Mouse (Mus musculus): Measurements from ENCODE around the gene Chrna3.

GRCm38 (mm10) chr9:54995645-54996044 lies 30.7 kb downstream of the Chrna3 start:
- TF ChIP-seq EP300 (optimal IDR thresholded peaks at IDR 0.05) (no peak), CTCF (IDR thresholded peaks at IDR 0.05; ENCODE audit: low read depth) (no peak)

All from stomach, postnatal 0 days (tissue).